Mouse (Mus musculus): ENCODE results near the gene Jmy. TPM values are rescaled to one million over a fixed set of nuclear protein-coding genes. Genes with fewer than 3 reads are reported as not detected.
A peak's percentile ranks its signal among the peaks of the same experiment; 100 is the strongest.
"Not testable (repeated sequence)": the region's sequence is repeated elsewhere in the genome, so short reads cannot be mapped to it uniquely, and the experiment has no call there.

Jmy gene
- 10 to 100 TPM; 37.8 to 40.7 TPM for total RNA-seq (2021)

DNA sequence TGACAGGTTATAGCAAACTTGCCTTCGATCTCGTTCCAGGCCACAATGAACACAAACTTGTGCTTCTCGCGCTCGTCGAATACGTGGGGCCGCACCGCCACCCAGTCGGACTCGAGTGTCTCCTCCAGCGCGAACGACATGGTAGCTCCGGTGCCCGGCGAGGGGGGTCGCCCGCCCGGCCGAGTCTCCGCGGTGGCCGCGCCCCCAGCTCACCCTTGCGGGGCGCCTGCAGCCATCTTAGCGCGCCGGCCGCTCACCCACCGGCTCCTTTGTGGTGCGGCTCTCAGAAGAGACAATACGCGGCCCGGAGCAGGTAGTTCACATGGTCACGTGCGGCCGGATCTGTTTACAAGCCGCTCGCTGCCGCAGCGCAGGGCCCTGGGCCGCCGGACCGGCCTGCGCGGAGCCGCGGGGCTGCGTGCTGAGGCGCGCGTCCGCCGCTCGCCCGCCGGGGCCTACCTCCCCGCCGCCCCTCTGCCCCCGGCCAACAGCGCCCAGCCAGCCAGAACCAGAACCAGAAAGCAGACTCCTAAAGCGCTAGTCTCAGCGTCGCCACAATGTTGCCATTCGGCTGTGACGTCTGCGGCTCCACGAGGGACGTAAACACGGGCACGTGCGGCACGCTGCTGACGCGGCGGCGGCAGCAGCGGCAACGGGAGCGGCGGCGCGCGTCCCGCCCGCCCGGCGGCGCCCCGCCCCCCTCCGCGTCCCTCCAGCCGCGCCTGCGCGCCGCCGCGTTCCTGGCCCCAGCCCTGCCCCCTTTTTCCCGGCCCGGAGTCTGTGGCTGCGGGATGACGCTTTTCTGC, at the start of gene Jmy:
Gene Jmy (minus strand): TSS at position 642 of the 806 bp plus-strand sequence.
- peak; percentile 78 to 92 for DNase-seq (ENCODE audit: extremely low spot score in 1 of 2, low spot score in 2 of 2)
- intact Hi-C loops (cut with DNase I) = loop anchor here (5.0 kb wide), 2 partner anchors 113 to 192 kb away; no protein-coding TSS in a partner anchor

DNA sequence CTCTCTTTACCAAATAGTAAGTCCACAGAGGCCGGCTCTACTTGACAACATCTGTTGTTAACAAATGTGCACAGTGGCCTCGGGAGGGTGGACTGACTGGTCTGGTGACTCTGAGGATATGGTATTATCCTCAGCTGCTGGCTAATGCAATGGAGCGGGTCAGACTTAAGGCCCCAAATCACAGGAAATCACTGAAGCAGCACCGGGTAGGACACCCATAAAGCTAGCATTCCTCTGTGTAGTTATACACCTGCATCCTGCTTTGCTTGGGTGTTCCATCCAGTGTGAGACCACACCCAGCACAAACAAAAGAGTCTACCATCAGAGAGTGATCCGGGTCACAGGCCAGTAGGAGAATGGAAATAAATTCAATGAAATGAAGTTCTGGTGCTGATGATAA, 48.0 kb upstream of the Jmy start:
- intact Hi-C loops (cut with DNase I) = no loop called here

DNA sequence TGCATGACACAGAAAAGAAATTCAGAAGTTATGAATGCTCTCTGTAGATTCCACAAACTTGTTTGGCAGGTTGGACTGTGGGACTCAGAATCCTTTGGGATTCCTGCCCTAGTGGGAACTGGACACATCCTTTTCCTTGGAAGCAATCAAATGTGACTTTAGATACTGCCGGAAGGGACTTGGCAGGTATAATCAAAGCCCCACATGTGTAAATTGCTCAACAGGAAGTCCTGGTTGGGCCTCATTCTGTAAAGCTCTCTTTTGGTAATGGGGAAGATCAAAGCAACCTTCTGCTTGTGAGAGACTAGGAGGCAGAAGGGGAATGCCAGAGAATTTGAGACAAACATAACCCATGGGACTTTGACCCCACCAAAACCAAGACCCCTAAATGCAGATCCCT, 46.4 kb upstream of the Jmy start:
- DNase-seq (ENCODE audit: extremely low spot score in 1 of 2, low spot score in 2 of 2) = no peak
- intact Hi-C loops (cut with DNase I) = no loop called here

More for the DNA sequence above, 48.0 kb upstream of the Jmy start:
- DNase-seq (ENCODE audit: extremely low spot score in 1 of 2, low spot score in 2 of 2) = no peak

DNA sequence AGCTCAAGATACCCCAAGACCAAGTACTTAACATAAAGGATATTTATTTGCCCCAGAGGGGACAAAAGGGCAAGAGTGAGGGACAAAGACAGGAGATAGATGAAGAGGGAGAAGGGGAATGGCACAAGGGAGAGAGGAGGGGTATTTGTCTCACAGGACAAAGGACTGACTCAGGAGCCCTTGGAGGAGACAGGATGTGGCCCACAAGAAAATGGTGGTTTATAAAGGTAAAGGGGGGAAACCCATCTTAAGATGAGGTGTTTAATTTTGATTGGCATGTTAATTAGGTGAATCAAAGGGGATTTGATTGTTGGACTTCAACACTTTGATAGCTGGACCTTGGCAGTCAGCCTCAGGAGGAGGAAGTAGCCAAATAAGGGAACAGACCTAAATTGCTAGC, 44.7 kb upstream of the Jmy start:
- no peak for DNase-seq (ENCODE audit: extremely low spot score in 1 of 2, low spot score in 2 of 2)
- intact Hi-C loops (cut with DNase I) = no loop called here

DNA sequence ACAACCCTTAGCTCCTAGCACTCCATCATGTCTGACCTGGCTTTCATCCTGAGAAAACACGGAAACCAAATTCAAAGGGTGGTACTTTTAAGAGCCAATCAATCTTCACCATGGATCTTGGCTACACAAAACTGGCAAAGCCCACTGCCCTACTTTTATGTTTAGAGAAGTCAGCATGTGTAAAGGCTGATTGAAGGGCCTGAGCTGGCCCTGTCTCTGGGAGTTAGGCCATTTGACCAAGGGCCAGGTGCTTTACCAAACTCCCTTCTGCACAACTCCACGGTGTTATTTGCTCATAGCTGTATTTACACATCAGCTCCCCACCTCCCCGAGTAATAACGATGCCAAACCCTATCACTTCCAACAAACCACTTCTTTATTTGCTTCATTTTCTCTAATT, 39.7 kb upstream of the Jmy start:
- no peak for DNase-seq (ENCODE audit: extremely low spot score in 1 of 2, low spot score in 2 of 2)
- intact Hi-C loops (cut with DNase I) = no loop called here

DNA sequence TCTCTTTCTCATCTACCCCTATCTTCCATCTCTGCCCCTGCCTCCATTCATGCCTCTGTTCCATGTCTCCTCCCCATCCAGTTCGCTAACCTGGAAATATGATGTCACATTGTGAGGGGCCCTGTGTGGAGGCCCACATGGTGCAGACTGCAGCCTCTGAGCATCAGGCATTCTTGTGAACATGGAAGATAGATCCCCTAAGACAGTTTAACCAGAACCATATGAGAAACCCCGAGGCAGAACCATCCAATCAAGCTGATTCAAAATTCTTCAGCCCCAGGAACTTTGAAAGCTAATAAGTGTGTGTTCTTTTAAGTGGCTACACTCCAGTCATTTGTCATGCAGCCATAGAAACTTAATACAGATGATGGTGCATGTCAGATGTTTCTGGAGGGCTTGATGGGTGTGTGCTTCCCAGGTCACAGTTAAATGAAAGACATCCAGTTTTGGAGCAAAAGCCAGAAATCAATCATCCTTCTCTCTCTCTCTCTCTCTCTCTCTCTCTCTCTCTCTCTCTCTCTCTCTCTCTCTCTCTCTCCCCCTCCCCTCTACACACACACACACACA, 19.2 kb upstream of the Jmy start:
- DNase-seq (ENCODE audit: extremely low spot score in 1 of 2, low spot score in 2 of 2) = no peak
- intact Hi-C loops (cut with DNase I) = no loop called here

DNA sequence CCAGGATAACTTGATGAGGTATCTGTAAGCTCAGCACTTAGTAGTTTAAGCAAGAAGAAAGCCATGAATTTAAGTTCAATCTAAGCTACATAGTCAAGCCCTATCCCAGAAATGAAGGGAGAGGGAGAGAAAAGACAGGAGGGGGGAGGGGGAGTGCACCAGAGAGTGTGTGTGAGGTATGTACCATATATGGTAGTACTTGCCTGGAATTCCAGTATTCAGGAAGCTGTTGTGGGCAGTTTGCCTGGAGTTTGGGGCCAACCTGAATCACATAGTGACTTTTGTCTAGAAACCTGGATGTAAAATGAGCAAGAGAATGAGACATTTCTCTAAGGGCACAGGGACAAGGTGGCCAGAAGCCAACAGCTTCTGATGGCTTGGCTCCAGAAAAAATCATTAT, 17.6 kb upstream of the Jmy start:
- DNase-seq (ENCODE audit: extremely low spot score in 1 of 2, low spot score in 2 of 2) = no peak
- intact Hi-C loops (cut with DNase I) = no loop called here

DNA sequence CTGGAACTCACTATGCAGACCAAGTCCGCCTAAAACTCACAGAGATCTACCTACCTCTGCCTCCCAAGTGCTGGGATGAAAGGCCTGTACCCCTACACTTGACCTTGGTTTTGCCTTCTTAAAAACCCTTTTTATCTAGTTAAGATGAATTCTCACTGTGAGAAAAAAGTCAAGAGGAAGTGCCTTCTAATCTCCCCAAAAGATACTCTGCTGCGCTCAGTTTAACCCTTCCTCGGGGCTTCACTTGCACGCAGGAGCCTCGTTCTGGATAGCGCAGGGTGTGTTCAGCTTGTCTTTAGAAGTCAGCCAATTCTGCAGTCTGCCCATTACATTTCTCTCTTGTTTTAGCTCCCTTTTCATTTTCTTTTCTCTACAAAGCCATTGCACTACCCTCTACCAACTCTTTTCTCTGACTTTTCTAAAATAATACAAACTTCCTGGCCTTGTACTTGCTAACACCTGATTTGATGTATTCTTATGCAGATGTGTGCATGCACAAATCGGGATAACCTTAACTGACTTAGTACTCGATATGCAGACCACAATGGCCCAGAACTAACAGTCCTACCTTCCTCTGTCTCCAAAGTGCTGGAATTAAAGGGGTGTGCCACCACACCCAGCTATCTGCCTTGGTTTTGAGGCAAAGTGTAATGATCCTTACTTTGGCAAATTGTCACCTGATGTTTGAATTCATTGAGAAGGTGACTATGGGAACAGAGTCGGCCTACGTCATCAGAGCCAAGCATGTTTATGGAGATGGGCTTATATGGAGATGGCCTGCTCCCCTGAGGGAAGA, 14.6 kb upstream of the Jmy start:
- intact Hi-C loops (cut with DNase I) = loop anchor here (5.0 kb wide), 2 partner anchors 43 to 93 kb away; no protein-coding TSS in a partner anchor
- no peak for DNase-seq (ENCODE audit: extremely low spot score in 1 of 2, low spot score in 2 of 2)

DNA sequence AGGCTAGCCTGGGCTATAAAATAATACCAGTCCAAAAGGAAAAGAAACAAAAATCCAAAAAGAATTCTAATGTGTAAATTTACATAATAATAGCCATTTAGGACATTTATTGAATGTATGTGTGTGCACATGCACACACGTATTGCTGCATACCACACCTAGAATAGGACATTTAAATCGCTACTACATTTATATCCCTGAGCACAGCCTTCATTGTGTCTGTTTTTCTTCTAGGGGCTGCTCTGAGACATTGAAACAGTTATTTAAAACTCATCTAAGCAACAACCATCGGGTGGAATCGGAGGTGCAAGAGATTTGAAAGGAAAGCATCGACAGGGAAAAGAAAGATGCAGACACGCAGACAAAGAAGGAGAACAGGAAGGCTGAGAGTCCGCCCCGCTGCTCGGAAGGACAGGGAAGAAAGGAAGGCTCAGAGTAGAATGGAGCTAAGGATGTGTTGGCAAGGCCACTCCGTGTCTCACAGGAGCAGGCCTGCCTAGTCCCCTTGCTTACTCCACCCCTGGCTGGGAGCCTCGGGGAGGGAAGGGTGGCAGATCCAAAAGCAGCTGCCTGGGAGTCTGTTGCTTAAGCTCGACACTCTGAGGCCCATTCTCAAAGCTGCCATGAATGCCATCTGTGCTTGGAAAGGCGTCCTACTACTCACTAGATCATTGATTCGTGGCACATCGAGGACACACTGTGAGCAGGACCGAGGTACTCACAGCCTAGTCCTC, 11.0 kb upstream of the Jmy start:
- intact Hi-C loops (cut with DNase I) = loop anchor here (5.0 kb wide), 2 partner anchors 47 to 97 kb away; no protein-coding TSS in a partner anchor
- peak; percentile 47 to 52 for DNase-seq (ENCODE audit: extremely low spot score in 1 of 2, low spot score in 2 of 2)

DNA sequence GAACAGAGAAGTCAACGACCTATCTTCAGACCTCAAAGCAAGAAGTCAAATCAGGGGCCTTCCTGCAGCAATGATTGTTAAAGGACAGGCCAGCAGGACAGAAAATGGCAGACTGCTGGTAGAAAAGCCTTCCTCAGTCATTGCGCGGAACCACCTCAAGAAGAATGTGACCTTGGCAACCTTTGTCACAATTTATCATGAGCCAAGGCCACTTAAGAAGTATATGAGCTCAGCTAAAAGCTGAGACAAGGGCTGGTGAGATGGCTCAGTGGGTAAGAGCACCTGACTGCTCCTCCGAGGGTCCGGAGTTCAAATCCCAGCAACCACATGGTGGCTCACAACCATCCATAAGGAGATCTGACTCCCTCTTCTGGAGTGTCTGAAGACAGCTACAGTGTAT, 7.3 kb upstream of the Jmy start:
- intact Hi-C loops (cut with DNase I); DNase-seq (ENCODE audit: extremely low spot score in 1 of 2, low spot score in 2 of 2): not testable (repeated sequence)

DNA sequence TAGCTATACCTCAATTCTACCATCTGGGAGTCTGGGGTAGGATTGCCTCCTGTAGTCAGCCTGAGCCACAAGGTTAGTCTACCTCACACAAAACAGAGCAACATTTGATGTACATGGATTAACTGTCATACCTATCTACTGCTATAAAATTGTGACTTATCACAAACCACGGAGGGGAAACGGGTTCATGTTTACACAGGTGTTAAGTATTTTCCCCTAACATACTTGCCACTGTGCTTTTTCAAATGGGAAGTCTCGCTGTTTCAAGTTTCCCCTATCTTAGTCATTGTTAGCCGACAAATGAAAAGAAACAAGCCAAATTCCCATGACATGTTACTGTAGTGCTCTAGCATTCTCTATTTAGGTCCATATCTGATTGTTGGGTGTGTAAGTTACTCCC, 2.1 kb upstream of the Jmy start:
- no peak for DNase-seq (ENCODE audit: extremely low spot score in 1 of 2, low spot score in 2 of 2)
- intact Hi-C loops (cut with DNase I) = no loop called here

DNA sequence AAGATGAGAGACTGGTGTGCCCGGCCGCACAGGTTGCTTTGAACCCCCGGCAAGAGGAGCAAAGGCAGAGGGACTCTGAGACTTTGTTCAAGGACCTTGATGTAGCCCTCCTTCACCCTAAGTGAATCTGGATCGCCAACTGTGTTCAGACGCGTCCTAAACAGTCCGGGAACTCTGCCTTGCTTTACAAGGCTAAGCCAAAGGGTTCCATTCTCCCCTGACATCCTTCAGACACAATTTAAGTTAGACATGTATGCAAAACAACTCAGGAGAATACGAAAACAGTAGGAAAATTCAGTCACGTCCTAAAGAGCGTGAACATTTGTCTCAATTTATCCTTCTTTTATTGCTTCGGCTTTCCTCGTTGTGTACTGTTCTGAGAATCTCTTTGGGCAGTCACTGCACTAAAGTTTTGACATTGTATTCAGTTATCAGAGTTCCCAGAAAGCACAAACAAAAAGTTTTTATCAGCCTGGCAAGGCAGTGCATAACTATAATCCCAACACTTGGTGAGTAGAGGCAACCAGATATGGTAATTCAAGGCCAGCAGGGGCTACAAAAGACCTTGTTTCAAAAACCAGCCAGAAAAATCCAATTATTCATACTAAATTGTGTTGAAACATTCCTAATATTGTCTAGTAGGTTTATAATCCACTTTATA, 495 bp upstream of the Jmy start:
- DNase-seq (ENCODE audit: extremely low spot score in 1 of 2, low spot score in 2 of 2) = no peak
- intact Hi-C loops (cut with DNase I) = loop anchor here (5.0 kb wide), 2 partner anchors 112 to 193 kb away; no protein-coding TSS in a partner anchor

DNA sequence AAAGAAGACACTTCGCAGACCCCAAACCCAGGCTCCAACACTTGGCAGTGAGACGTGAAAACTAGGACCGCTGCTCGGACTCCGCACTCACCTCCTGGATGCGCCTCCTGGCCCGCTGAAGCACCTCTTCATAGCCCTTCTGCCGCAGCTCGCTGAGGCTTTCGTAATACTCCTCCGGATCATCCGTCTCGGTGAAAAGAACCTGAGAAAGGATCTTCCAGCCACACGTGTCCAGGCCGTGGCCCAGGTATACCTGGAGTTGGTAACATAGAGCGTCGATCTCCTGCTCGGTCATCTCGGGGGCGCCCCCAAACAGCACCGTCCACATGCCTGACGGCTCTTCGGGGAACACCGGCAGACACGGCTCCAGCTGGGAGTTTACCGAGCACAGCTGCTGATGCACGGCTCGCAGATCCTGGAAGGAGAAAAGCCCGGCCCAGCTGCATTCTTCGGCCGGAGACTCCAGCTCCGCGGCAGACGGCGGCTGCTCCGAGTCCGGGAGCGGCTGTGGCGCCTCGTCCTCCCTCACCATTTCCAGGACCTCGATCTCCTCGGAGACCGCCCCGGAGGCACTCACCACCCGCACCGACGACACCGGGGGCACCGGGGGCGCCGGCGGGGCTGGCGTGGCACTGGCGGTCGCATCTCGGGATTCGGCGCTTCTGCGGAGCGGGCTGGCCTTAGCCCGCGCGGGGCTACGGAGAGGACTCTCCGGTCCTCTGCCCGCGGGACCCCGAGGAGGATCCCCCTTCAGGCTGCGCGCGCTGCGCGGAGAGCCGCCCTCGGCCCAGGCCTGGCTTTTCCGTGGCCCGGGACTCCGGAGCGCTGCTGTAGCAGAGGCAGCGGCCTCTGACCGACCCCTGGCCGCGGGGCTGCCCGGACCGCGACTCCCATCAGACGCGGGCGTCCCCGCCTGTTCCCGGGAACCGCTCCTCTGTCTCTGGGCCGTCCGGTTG, 1.1 kb downstream of the Jmy start:
- intact Hi-C loops (cut with DNase I) = loop anchor here (5.0 kb wide), 2 partner anchors 114 to 191 kb away; no protein-coding TSS in a partner anchor
- peak in 1 of 2 experiments; percentile 61 for DNase-seq (ENCODE audit: extremely low spot score in 1 of 2, low spot score in 2 of 2)

DNA sequence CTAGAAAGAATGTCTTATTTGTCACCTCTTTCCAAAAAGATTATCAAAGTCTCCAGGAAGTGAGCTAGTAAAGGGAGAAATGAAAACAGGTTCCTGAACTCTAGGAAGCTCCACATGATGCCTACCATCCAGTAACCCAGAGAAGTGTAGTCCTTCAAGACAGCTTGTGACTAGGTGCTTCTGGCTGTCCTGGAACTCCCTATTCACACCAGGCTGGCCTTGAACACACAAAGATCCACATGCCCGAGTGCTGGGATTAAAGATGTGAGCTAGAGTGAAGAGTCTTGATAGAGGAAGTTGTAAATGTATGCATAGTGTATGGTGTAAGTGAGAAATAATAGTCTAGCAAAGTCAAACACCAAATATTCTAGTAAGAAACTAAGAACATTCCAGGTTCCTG, 2.6 kb downstream of the Jmy start:
- no peak for DNase-seq (ENCODE audit: extremely low spot score in 1 of 2, low spot score in 2 of 2)
- intact Hi-C loops (cut with DNase I) = loop anchor here (5.0 kb wide), 2 partner anchors 115 to 190 kb away; no protein-coding TSS in a partner anchor

DNA sequence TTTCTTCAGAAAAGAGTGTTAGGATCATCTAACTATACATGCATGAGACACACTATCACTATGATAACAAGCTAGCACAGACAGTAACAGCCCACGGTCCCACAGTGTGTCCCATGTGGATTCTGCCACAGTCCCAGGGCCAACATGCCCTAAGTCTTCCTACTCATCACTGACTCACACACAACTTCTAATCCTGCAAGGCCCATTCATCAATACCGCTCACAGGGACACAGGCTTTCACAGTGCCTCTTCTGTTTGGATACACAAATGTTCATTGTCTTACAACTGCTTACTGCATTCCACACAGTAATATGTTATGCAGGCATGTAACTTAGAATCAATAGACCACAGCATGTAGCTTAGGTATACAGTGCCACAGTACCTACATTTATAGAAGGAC, 11.1 kb downstream of the Jmy start:
- no peak for DNase-seq (ENCODE audit: extremely low spot score in 1 of 2, low spot score in 2 of 2)

DNA sequence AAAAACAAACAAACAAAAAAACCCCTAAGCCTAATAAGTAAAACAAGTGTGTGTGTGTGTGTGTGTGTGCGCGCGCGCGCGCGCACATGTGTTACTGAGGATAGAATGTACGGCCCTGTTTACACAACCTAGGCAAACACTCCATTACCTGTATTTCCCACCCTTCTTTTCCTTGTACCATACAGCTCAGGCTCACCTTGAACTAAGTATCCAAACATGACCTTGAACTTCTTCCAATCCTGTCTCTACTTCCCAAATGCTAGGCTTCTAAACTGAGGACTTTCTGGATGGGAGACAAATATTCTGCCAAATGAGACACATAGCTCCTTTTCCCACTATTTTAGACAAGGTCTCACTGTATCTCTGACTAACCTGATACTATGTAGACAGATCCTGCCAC, 11.9 kb downstream of the Jmy start:
- intact Hi-C loops (cut with DNase I) = no loop called here
- DNase-seq (ENCODE audit: extremely low spot score in 1 of 2, low spot score in 2 of 2) = no peak

More for the DNA sequence above, 11.1 kb downstream of the Jmy start:
- intact Hi-C loops (cut with DNase I) = no loop called here

DNA sequence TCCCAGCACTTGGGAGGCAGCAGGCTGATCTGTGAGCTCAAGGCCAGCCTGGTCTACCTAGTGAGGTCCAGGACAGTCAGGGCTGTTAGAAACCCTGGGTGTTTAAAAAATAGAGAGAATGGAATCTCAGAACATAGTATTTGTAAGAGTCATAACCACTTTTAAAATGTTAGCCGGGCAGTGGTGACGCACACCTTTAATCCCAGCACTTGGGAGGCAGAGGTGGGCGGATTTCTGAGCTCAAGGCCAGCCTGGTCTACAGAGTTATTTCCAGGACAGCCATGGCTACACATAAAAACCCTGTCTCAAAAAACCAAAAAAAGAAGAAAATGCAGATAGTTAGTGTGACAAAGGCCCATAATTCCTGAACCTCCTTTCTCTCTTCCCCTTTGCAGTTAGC, 15.3 kb downstream of the Jmy start:
- no peak for DNase-seq (ENCODE audit: extremely low spot score in 1 of 2, low spot score in 2 of 2)
- intact Hi-C loops (cut with DNase I) = no loop called here
